Mouse (Mus musculus) bone marrow, adult 2 months (tissue): ENCODE measurements at regions not wholly inside any gene's neighbourhood (a gene's known extent, or its start where the extent isn't known, plus 50 kb on each side); places are given as distances from the start of the nearest gene placed in this dataset.

Experiments
- H3K27ac ChIP-seq: fragments of 200-500 bp; 2 replicates; pipeline ENCODE4 v1.5.1; 2012; ENCODE audit warnings: low read depth, mild to moderate bottlenecking, control low read depth, inconsistent platforms, low read length; ENCODE audit not compliant: control insufficient read depth, poor library complexity, insufficient read depth
- H3K4me1 ChIP-seq: fragments of 200-500 bp; 2 replicates; pipeline ENCODE4 v1.6.1; 2011; ENCODE audit warnings: low read length; ENCODE audit not compliant: control insufficient read depth, insufficient read depth
- H3K4me3 ChIP-seq: fragments of 200-500 bp; replicated peaks from 2 replicates; pipeline ENCODE3; 2011; ENCODE audit warnings: mild to moderate bottlenecking, low read depth, low read length, control low read depth; ENCODE audit not compliant: control insufficient read depth
- CTCF ChIP-seq: fragments of 200-500 bp; IDR thresholded peaks from 2 replicates; pipeline ENCODE4 v1.5.1; 2011; ENCODE audit warnings: low read length, control low read depth; ENCODE audit not compliant: control insufficient read depth, insufficient read depth
- POLR2A ChIP-seq: fragments of 200-500 bp; IDR thresholded peaks from 2 replicates; pipeline ENCODE4 v1.6.1; 2011; ENCODE audit warnings: low read depth, mild to moderate bottlenecking, control low read depth, low read length, borderline replicate concordance; ENCODE audit not compliant: control insufficient read depth
- WGBS: fragments of 180-500 bp; shearing (Covaris S2); methylation state at CpG from one replicate; pipeline ENCODE4 v1.1.7; 2018; 5-methylcytosine and 5-hydroxymethylcytosine counted together

- H3K4me3 ChIP-seq = no peak overlapping the region
- H3K4me1 ChIP-seq = no peaks in the 10 kb centered on the region
- WGBS = 10% methylated on average over 2 of the region's 2 CpGs
- H3K27ac ChIP-seq = no peak overlapping the region
- TF ChIP-seq POLR2A = no peak
- no peak for TF ChIP-seq CTCF
Measured at GRCm38 (mm10) chr1:57267851-57268250, 109.6 kb upstream of the 1700066M21Rik start.

GRCm38 (mm10) chr1:57269679-57270354, 107.6 kb upstream of the 1700066M21Rik start:
- H3K4me3 ChIP-seq = no peak overlapping the region
- no peaks in the 10 kb centered on the region for H3K4me1 ChIP-seq
- TF ChIP-seq POLR2A (no peak), CTCF (no peak)
- H3K27ac ChIP-seq = no peak overlapping the region
- 47% methylated on average over 13 of the region's 13 CpGs for WGBS

- Histone ChIP-seq H3K4me3 (no peak overlapping the region), H3K4me1 (no peaks in the 10 kb centered on the region), H3K27ac (no peak overlapping the region)
- TF ChIP-seq CTCF (no peak), POLR2A (no peak)
- 85% methylated on average over 5 of the region's 5 CpGs for WGBS
Measured at GRCm38 (mm10) chr1:57272593-57272992, 104.8 kb upstream of the 1700066M21Rik start.

- no peak overlapping the region for H3K4me3 ChIP-seq
- no peak for TF ChIP-seq POLR2A
- WGBS = 79% methylated on average over 3 of the region's 3 CpGs
- no peak overlapping the region for H3K27ac ChIP-seq
- H3K4me1 ChIP-seq = no peaks in the 10 kb centered on the region
Measured at GRCm38 (mm10) chr1:57281549-57281948, 95.9 kb upstream of the 1700066M21Rik start.

- H3K27ac ChIP-seq = no peak overlapping the region
- TF ChIP-seq CTCF (no peak), POLR2A (no peak)
- H3K4me1 ChIP-seq = no peaks in the 10 kb centered on the region
- 63% methylated on average over 1 of the region's 1 CpGs for WGBS
- H3K4me3 ChIP-seq = no peak overlapping the region
Measured at GRCm38 (mm10) chr1:57296186-57296585, 81.2 kb upstream of the 1700066M21Rik start.

- H3K4me3 ChIP-seq = no peak overlapping the region
- TF ChIP-seq POLR2A (no peak), CTCF (no peak)
- 68% methylated on average over 5 of the region's 5 CpGs for WGBS
- no peak overlapping the region for H3K27ac ChIP-seq
- H3K4me1 ChIP-seq = no peaks in the 10 kb centered on the region
Measured at GRCm38 (mm10) chr1:57298557-57298956, 78.9 kb upstream of the 1700066M21Rik start.

GRCm38 (mm10) chr1:57301260-57301979, 76.0 kb upstream of the 1700066M21Rik start:
- 55% methylated on average over 8 of the region's 8 CpGs for WGBS
- no peak for TF ChIP-seq CTCF
- no peak for TF ChIP-seq POLR2A
- H3K4me3 ChIP-seq = no peak overlapping the region
- H3K4me1 ChIP-seq = no peaks in the 10 kb centered on the region
- no peak overlapping the region for H3K27ac ChIP-seq

- H3K27ac ChIP-seq = no peak overlapping the region
- TF ChIP-seq CTCF (no peak), POLR2A (no peak)
- 85% methylated on average over 6 of the region's 6 CpGs for WGBS
Measured at GRCm38 (mm10) chr1:57301980-57302331, 75.5 kb upstream of the 1700066M21Rik start.

More at GRCm38 (mm10) chr1:57301980-57302331, 75.5 kb upstream of the 1700066M21Rik start:
- H3K4me1 ChIP-seq = no peaks in the 10 kb centered on the region
- no peak overlapping the region for H3K4me3 ChIP-seq
